Mouse (Mus musculus) midbrain, embryonic 14.5 days (tissue): ENCODE data around the gene Npc2. TPM values are rescaled to one million over a fixed set of nuclear protein-coding genes. Genes with fewer than 3 reads are reported as not detected.

Source experiments
- ATAC-seq: fragments of 200-750 bp; cut with Nextera tagmentation; 2 replicates; pipeline ENCODE4 v1.8.0; 2017; ENCODE audit warnings: moderate number of reproducible peaks, moderate library complexity; ENCODE audit not compliant: low FRiP score, low TSS enrichment
- DNase-seq: peaks from one replicate; pipeline ENCODE4 v3.0.0-alpha.2; 2015
- H3K27ac ChIP-seq: fragments of 300-500 bp; sonication (generic); replicated peaks from 2 replicates; pipeline ENCODE4 v1.5.1; 2014; ENCODE audit warnings: mild to moderate bottlenecking, low read depth, low read length, moderate library complexity
- H3K27me3 ChIP-seq: fragments of 300-500 bp; sonication (generic); 2 replicates; pipeline ENCODE4 v1.6.1; 2014; ENCODE audit warnings: low read length, control low read depth, mixed read lengths; ENCODE audit not compliant: control insufficient read depth, insufficient read depth
- H3K36me3 ChIP-seq: fragments of 300-500 bp; sonication (generic); 2 replicates; pipeline ENCODE4 v1.6.1; 2014; ENCODE audit warnings: low read length, control low read depth; ENCODE audit not compliant: control insufficient read depth, insufficient read depth
- H3K4me1 ChIP-seq: fragments of 300-500 bp; sonication (generic); 2 replicates; pipeline ENCODE4 v1.6.1; 2014; ENCODE audit warnings: mild to moderate bottlenecking, antibody characterized with exemption, low read length, control low read depth; ENCODE audit not compliant: control insufficient read depth, insufficient read depth
- H3K4me2 ChIP-seq: fragments of 300-500 bp; sonication (generic); 2 replicates; pipeline ENCODE4 v1.6.1; 2014; ENCODE audit warnings: mild to moderate bottlenecking, low read length, moderate library complexity
- H3K4me3 ChIP-seq: fragments of 300-500 bp; sonication (generic); replicated peaks from 2 replicates; pipeline ENCODE4 v1.5.1; 2014; ENCODE audit warnings: low read depth, low read length
- H3K9ac ChIP-seq: fragments of 300-500 bp; sonication (generic); replicated peaks from 2 replicates; pipeline ENCODE4 v1.6.1; 2014; ENCODE audit warnings: mild to moderate bottlenecking, low read length, moderate library complexity
- H3K9me3 ChIP-seq: fragments of 300-500 bp; sonication (generic); 2 replicates; pipeline ENCODE4 v1.6.1; 2016; ENCODE audit warnings: low read length, control low read depth, mixed read lengths; ENCODE audit not compliant: control insufficient read depth
- WGBS: fragments of 180-500 bp; shearing (Covaris S2); extraction: QIAGEN DNeasy Blood & Tissue Kit; methylation state at CpG from one replicate; pipeline ENCODE4 v1.1.7; 2014; 5-methylcytosine and 5-hydroxymethylcytosine counted together
- polyA plus RNA-seq: library from polyadenylated mRNA; unstranded; fragments of >200 nt; fragmentation: Nextera tagmentation; extraction: Ambion mirVana; gene quantifications from 2 replicates; pipeline ENCODE4 v1.2.1, GENCODE M21; 2014

The Npc2 gene
- polyA plus RNA-seq, 1 experiment from 2014 or later, result 61.0 TPM

DNA sequence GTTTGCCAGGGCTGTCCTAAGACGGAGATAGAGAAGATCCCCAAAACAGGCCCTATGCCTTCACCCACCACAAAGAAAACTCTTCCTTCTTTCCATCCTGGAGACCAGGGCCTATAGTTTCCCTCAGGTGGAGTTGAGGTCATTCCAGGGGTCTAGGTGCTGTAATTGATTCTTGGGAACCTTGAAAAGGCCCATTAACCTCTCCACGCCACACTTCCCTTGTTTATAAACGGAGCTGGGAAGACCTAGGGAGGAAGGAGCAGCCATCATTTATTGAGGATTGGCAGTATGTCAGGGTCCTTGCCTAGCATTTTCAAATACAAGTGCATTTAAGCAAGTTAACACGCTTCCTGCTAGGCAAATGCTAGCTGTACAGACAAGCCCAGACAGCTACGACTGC lies 45.5 kb downstream of the Npc2 start:
- H3K4me2 ChIP-seq, result no peak overlapping the region
- H3K36me3 ChIP-seq, result no peaks in the 10 kb centered on the region
- no peak for ATAC-seq
- no peak overlapping the region for H3K9ac ChIP-seq
- DNase-seq, result no peak
- H3K27me3 ChIP-seq, result no peaks in the 10 kb centered on the region
- H3K9me3 ChIP-seq, result no peaks in the 10 kb centered on the region
- WGBS, result 81% methylated on average over 5 of the region's 5 CpGs
- H3K27ac ChIP-seq, result no peak overlapping the region
- H3K4me3 ChIP-seq, result no peak overlapping the region
- no peaks in the 10 kb centered on the region for H3K4me1 ChIP-seq

GRCm38 (mm10) chr12:84726986-84727385 lies 46.0 kb downstream of the Npc2 start:
- no peak overlapping the region for H3K4me2 ChIP-seq
- no peaks in the 10 kb centered on the region for H3K36me3 ChIP-seq
- WGBS, result 47% methylated on average over 4 of the region's 4 CpGs
- H3K9me3 ChIP-seq, result no peaks in the 10 kb centered on the region
- H3K27ac ChIP-seq, result no peak overlapping the region
- no peaks in the 10 kb centered on the region for H3K4me1 ChIP-seq
- no peak for ATAC-seq
- no peak overlapping the region for H3K9ac ChIP-seq
- no peaks in the 10 kb centered on the region for H3K27me3 ChIP-seq
- no peak for DNase-seq
- no peak overlapping the region for H3K4me3 ChIP-seq

- Histone ChIP-seq H3K27ac (no peak overlapping the region), H3K36me3 (no peaks in the 10 kb centered on the region), H3K27me3 (no peaks in the 10 kb centered on the region), H3K4me2 (no peak overlapping the region), H3K9me3 (no peaks in the 10 kb centered on the region), H3K4me3 (no peak overlapping the region), H3K4me1 (no peaks in the 10 kb centered on the region), H3K9ac (no peak overlapping the region)
- ATAC-seq, result no peak
- no peak for DNase-seq
- WGBS, result 93% methylated on average over 4 of the region's 4 CpGs
Measured at GRCm38 (mm10) chr12:84726391-84726790, 46.6 kb downstream of the Npc2 start.

DNA sequence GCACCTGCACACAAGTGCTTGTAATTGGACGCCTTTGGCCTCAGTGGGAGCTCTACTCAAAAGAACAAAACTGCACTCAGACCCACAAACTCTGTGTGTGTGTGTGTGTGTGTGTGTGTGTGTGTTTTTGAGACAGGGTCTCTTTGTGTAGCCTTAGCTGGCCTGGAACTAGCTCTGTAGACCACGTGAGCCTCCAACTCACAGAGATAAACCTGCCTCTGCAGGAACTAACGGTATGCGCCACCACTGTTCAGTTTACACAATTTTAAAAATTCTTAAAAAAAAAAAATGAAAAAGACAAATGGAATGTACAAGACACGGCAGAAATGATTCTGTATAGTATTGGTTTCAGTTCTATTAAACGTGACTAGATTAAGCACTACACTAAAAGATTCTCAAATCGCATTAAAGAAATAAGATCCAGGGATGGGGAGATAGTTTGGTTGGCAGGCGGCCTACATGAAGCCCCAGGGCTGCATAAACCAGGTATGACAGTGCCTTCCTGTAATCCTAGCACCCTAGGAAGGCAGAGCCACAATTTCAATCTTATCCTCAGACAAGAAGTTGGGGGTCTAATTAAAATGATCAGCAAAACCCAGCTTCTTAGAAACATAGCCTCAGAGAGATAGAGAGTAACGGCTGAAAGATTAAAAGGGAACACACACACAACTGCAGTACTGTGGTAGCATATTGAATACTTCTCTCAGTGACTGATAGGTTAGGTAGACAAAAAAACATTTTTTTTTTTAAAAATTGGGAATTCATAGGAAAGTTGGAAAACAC lies 54.3 kb downstream of the Npc2 start:
- ATAC-seq (no peak), DNase-seq (no peak)
- H3K36me3 ChIP-seq, result no peaks in the 10 kb centered on the region
- no peaks in the 10 kb centered on the region for H3K4me1 ChIP-seq
- H3K4me3 ChIP-seq, result no peak overlapping the region
- H3K9ac ChIP-seq, result no peak overlapping the region
- no peaks in the 10 kb centered on the region for H3K9me3 ChIP-seq
- 84% methylated on average over 9 of the region's 9 CpGs for WGBS
- H3K27ac ChIP-seq, result no peak overlapping the region
- no peak overlapping the region for H3K4me2 ChIP-seq
- H3K27me3 ChIP-seq, result no peaks in the 10 kb centered on the region

DNA sequence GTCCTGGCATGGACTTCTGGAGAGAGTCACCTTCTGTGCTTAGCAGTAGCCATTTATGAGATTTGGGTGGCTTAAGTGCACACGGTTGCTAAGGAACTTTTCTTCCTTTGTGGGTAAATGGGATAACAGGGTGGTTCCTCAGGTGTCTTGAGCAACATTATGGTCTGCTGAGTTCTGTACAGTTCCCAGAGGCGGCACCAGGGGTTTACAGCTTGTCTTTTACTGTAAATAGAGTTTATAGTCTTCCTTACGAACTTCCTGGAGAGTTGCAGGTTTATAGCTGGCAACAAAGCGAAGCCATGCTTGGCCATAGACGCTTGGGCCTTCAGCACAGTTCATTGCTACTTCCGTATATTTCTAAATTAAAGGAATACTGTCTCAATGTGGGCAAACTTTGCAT lies 58.4 kb downstream of the Npc2 start:
- Histone ChIP-seq H3K36me3 (no peaks in the 10 kb centered on the region), H3K27me3 (no peaks in the 10 kb centered on the region), H3K27ac (no peak overlapping the region), H3K4me2 (no peak overlapping the region), H3K4me1 (no peaks in the 10 kb centered on the region), H3K9ac (no peak overlapping the region), H3K4me3 (no peak overlapping the region), H3K9me3 (no peaks in the 10 kb centered on the region)
- WGBS, result 85% methylated on average over 6 of the region's 6 CpGs
- no peak for ATAC-seq
- no peak for DNase-seq

GRCm38 (mm10) chr12:84709842-84710439 lies 63.0 kb downstream of the Npc2 start:
- Histone ChIP-seq H3K9me3 (no peaks in the 10 kb centered on the region), H3K9ac (no peak overlapping the region), H3K27me3 (no peaks in the 10 kb centered on the region), H3K4me3 (no peak overlapping the region), H3K36me3 (no peaks in the 10 kb centered on the region), H3K27ac (no peak overlapping the region), H3K4me2 (no peak overlapping the region), H3K4me1 (peaks cover 3% of the 10 kb centered on the region; the same call in 1 of the 2 replicates)
- DNase-seq (peak; percentile 41), ATAC-seq (no peak)
- 32% methylated on average over 14 of the region's 14 CpGs for WGBS

DNA sequence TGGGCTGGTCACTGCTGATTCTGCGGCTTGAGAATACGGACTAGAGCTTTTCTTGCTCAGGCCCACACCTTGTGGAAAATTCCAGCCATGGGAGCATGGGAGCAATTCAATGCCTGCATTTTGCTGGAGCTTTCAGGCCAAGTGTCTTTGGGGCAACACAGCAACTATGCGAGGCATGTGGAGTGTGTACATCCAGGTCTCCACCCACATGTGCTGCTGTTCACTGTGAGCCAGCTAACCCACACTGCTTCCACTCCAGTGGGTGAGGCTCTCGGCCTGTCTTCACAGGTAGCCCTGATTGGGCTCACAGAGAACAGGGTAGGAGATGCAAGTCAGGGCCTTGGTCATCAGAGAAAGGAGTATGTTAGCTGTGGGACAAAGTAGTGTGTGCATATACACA lies 65.1 kb downstream of the Npc2 start:
- Histone ChIP-seq H3K27ac (no peak overlapping the region), H3K9me3 (no peaks in the 10 kb centered on the region), H3K4me1 (peaks cover 3% of the 10 kb centered on the region; the same call in 1 of the 2 replicates), H3K27me3 (no peaks in the 10 kb centered on the region), H3K4me2 (no peak overlapping the region), H3K9ac (no peak overlapping the region), H3K4me3 (no peak overlapping the region), H3K36me3 (no peaks in the 10 kb centered on the region)
- no peak for ATAC-seq
- DNase-seq, result no peak
- WGBS, result 94% methylated on average over 4 of the region's 4 CpGs

- no peaks in the 10 kb centered on the region for H3K27me3 ChIP-seq
- H3K4me2 ChIP-seq, result no peak overlapping the region
- peaks cover 3% of the 10 kb centered on the region; the same call in 1 of the 2 replicates for H3K4me1 ChIP-seq
- DNase-seq (no peak), ATAC-seq (no peak)
- 81% methylated on average over 4 of the region's 4 CpGs for WGBS
- H3K36me3 ChIP-seq, result no peaks in the 10 kb centered on the region
- no peaks in the 10 kb centered on the region for H3K9me3 ChIP-seq
- no peak overlapping the region for H3K9ac ChIP-seq
- no peak overlapping the region for H3K27ac ChIP-seq
- no peak overlapping the region for H3K4me3 ChIP-seq
Measured at GRCm38 (mm10) chr12:84706886-84707285, 66.1 kb downstream of the Npc2 start.
